Mouse (Mus musculus) hindbrain, embryonic 14.5 days (tissue): ENCODE measurements around the gene Hoxc10. TPM values are rescaled to one million over a fixed set of nuclear protein-coding genes. Genes with fewer than 3 reads are reported as not detected.

ENCODE experiments used
- ATAC-seq: fragments of 200-750 bp; cut with Nextera tagmentation; 2 replicates; pipeline ENCODE4 v1.8.0; 2017; ENCODE audit warnings: moderate number of reproducible peaks, mild to moderate bottlenecking, moderate TSS enrichment, moderate library complexity; ENCODE audit not compliant: low FRiP score
- DNase-seq: peaks from one replicate; pipeline ENCODE4 v3.0.0-alpha.2; 2015; ENCODE audit warnings: low spot score
- H3K27ac ChIP-seq: fragments of 300-500 bp; sonication (generic); 2 replicates; pipeline ENCODE4 v1.5.1; 2014; ENCODE audit warnings: mild to moderate bottlenecking, moderate library complexity
- H3K27me3 ChIP-seq: fragments of 300-500 bp; sonication (generic); 2 replicates; pipeline ENCODE4 v1.6.1; 2014; ENCODE audit warnings: mild to moderate bottlenecking, low read length, mixed read lengths; ENCODE audit not compliant: control insufficient read depth, insufficient read depth
- H3K36me3 ChIP-seq: fragments of 300-500 bp; sonication (generic); replicated peaks from 2 replicates; pipeline ENCODE4 v1.6.1; 2014; ENCODE audit not compliant: control insufficient read depth, insufficient read depth
- H3K4me1 ChIP-seq: fragments of 300-500 bp; sonication (generic); replicated peaks from 2 replicates; pipeline ENCODE4 v1.6.1; 2014; ENCODE audit warnings: antibody characterized with exemption, low read length, mixed read lengths; ENCODE audit not compliant: control insufficient read depth, insufficient read depth
- H3K4me2 ChIP-seq: fragments of 300-500 bp; sonication (generic); replicated peaks from 2 replicates; pipeline ENCODE4 v1.6.1; 2014; ENCODE audit warnings: mild to moderate bottlenecking, moderate library complexity
- H3K4me3 ChIP-seq: fragments of 300-500 bp; sonication (generic); replicated peaks from 2 replicates; pipeline ENCODE4 v1.5.1; 2014; ENCODE audit warnings: mild to moderate bottlenecking, low read length
- H3K9ac ChIP-seq: fragments of 300-500 bp; sonication (generic); 2 replicates; pipeline ENCODE4 v1.6.1; 2014
- H3K9me3 ChIP-seq: fragments of 300-500 bp; sonication (generic); 2 replicates; pipeline ENCODE4 v1.6.1; 2016; ENCODE audit warnings: low read length; ENCODE audit not compliant: control insufficient read depth
- WGBS: fragments of 180-500 bp; shearing (Covaris S2); extraction: QIAGEN DNeasy Blood & Tissue Kit; methylation state at CpG from one replicate; pipeline ENCODE4 v1.1.7; 2014; 5-methylcytosine and 5-hydroxymethylcytosine counted together
- polyA plus RNA-seq: library from polyadenylated mRNA; unstranded; fragments of >200 nt; fragmentation: Nextera tagmentation; extraction: Ambion mirVana; gene quantifications from 2 replicates; pipeline ENCODE4 v1.2.1, GENCODE M21; 2014

The Hoxc10 gene
- polyA plus RNA-seq, 1 experiment from 2014 or later, result not detected

- Histone ChIP-seq H3K4me2 (peak overlapping the region; percentile 30), H3K9ac (peak overlapping the region; percentile 12), H3K27me3 (peaks cover 98% of the 10 kb centered on the region), H3K27ac (no peak overlapping the region), H3K36me3 (no peaks in the 10 kb centered on the region), H3K4me3 (peak overlapping the region; percentile 22; the same call in 1 of the 2 replicates), H3K4me1 (0 out of 2 replicates have a peak, but pooled peaks cover 4% of the 10 kb centered on the region), H3K9me3 (no peaks in the 10 kb centered on the region)
- 2% methylated on average over 28 of the region's 28 CpGs for WGBS
- no peak for ATAC-seq
- no peak for DNase-seq
These were observed 44.4 kb downstream of the Hoxc10 start for GRCm38 (mm10) chr15:103010847-103011555.

- H3K4me2 ChIP-seq, result peak overlapping the region; percentile 28
- no peaks in the 10 kb centered on the region for H3K9me3 ChIP-seq
- ATAC-seq, result no peak
- DNase-seq, result no peak
- H3K27ac ChIP-seq, result no peak overlapping the region
- H3K4me1 ChIP-seq, result 0 out of 2 replicates have a peak, but pooled peaks cover 4% of the 10 kb centered on the region
- H3K4me3 ChIP-seq, result 0 out of 2 replicates have a peak overlapping the region, but pooled peaks have one; percentile 2
- H3K36me3 ChIP-seq, result no peaks in the 10 kb centered on the region
- peaks cover 98% of the 10 kb centered on the region for H3K27me3 ChIP-seq
- WGBS, result 5% methylated on average over 26 of the region's 26 CpGs
- H3K9ac ChIP-seq, result 0 out of 2 replicates have a peak overlapping the region, but pooled peaks have one; percentile 25
These were observed 45.4 kb downstream of the Hoxc10 start for GRCm38 (mm10) chr15:103011928-103012486.

GRCm38 (mm10) chr15:103013238-103013984 is 46.8 kb downstream of the Hoxc10 start:
- H3K36me3 ChIP-seq, result no peaks in the 10 kb centered on the region
- H3K4me2 ChIP-seq, result peak overlapping the region; percentile 52
- WGBS, result 3% methylated on average over 17 of the region's 17 CpGs
- H3K9me3 ChIP-seq, result no peaks in the 10 kb centered on the region
- peak overlapping the region; percentile 72; the same call in 1 of the 2 replicates for H3K9ac ChIP-seq
- DNase-seq (peak; percentile 78), ATAC-seq (peak; percentile 32; the same call in 1 of the 2 replicates)
- peak overlapping the region; percentile 37 for H3K4me3 ChIP-seq
- peak overlapping the region; percentile 91 for H3K27ac ChIP-seq
- H3K27me3 ChIP-seq, result peaks cover 98% of the 10 kb centered on the region
- 0 out of 2 replicates have a peak, but pooled peaks cover 4% of the 10 kb centered on the region for H3K4me1 ChIP-seq

GRCm38 (mm10) chr15:103014166-103015008 is 47.8 kb downstream of the Hoxc10 start:
- Histone ChIP-seq H3K9ac (peak overlapping the region; percentile 72), H3K27me3 (peaks cover 98% of the 10 kb centered on the region), H3K36me3 (no peaks in the 10 kb centered on the region), H3K27ac (peak overlapping the region; percentile 91), H3K4me1 (0 out of 2 replicates have a peak, but pooled peaks cover 4% of the 10 kb centered on the region), H3K4me3 (peak overlapping the region; percentile 37), H3K4me2 (peak overlapping the region; percentile 52), H3K9me3 (no peaks in the 10 kb centered on the region)
- 1% methylated on average over 50 of the region's 57 CpGs for WGBS
- peak; percentile 51 for ATAC-seq
- DNase-seq, result no peak

GRCm38 (mm10) chr15:103015009-103015399 is 48.4 kb downstream of the Hoxc10 start:
- Histone ChIP-seq H3K4me2 (peak overlapping the region; percentile 52), H3K27ac (peak overlapping the region; percentile 91), H3K4me3 (peak overlapping the region; percentile 37), H3K9me3 (no peaks in the 10 kb centered on the region), H3K36me3 (no peaks in the 10 kb centered on the region), H3K9ac (peak overlapping the region; percentile 72), H3K4me1 (0 out of 2 replicates have a peak, but pooled peaks cover 4% of the 10 kb centered on the region), H3K27me3 (peaks cover 98% of the 10 kb centered on the region)
- ATAC-seq (no peak), DNase-seq (no peak)
- under 1% methylated on average over 28 of the region's 28 CpGs for WGBS

- H3K27me3 ChIP-seq, result peaks cover 98% of the 10 kb centered on the region
- peak overlapping the region; percentile 37 for H3K4me3 ChIP-seq
- peak overlapping the region; percentile 91 for H3K27ac ChIP-seq
- DNase-seq (no peak), ATAC-seq (no peak)
- H3K9me3 ChIP-seq, result no peaks in the 10 kb centered on the region
- H3K4me2 ChIP-seq, result peak overlapping the region; percentile 52
- H3K4me1 ChIP-seq, result 0 out of 2 replicates have a peak, but pooled peaks cover 4% of the 10 kb centered on the region
- peak overlapping the region; percentile 72 for H3K9ac ChIP-seq
- H3K36me3 ChIP-seq, result no peaks in the 10 kb centered on the region
- WGBS, result 2% methylated on average over 19 of the region's 19 CpGs
These were observed 49.0 kb downstream of the Hoxc10 start for GRCm38 (mm10) chr15:103015406-103016166.

- no peak for ATAC-seq
- Histone ChIP-seq H3K4me1 (0 out of 2 replicates have a peak, but pooled peaks cover 4% of the 10 kb centered on the region), H3K4me2 (peak within 1 kb of the TSS; percentile 52), H3K27me3 (peaks cover 100% of the 10 kb centered on the region), H3K9me3 (no peaks in the 10 kb centered on the region), H3K36me3 (no peaks in the 10 kb centered on the region), H3K27ac (0 out of 2 replicates have a peak within 1 kb of the TSS, but pooled peaks have one; percentile 14), H3K9ac (no peak within 1 kb of the TSS), H3K4me3 (no peak within 1 kb of the TSS)
- WGBS, result 7% methylated on average over 9 of the region's 9 CpGs
- DNase-seq, result no peak
These were observed 52.0 kb downstream of the Hoxc10 start, which contains the start of gene Hoxc4 for GRCm38 (mm10) chr15:103018636-103019035. Gene Hoxc4 (plus strand): TSS chr15:103018934.

- ATAC-seq, result peak; percentile 60; the same call in 1 of the 2 replicates
- Histone ChIP-seq H3K4me3 (no peak overlapping the region; the same call in 1 of the 2 replicates), H3K27ac (no peak overlapping the region), H3K4me2 (peak overlapping the region; percentile 35), H3K27me3 (peaks cover 100% of the 10 kb centered on the region), H3K9ac (no peak overlapping the region), H3K4me1 (no peaks in the 10 kb centered on the region), H3K9me3 (no peaks in the 10 kb centered on the region), H3K36me3 (no peaks in the 10 kb centered on the region)
- no peak for DNase-seq
- 2% methylated on average over 8 of the region's 8 CpGs for WGBS
These were observed 54.4 kb downstream of the Hoxc10 start for GRCm38 (mm10) chr15:103020899-103021418.
